Mouse (Mus musculus) left cerebral cortex, adult 2 months (tissue): ENCODE measurements around the gene Csnk2a2. TPM values are rescaled to one million over a fixed set of nuclear protein-coding genes. Genes with fewer than 3 reads are reported as not detected.

Source experiments
- DNase-seq, 2 experiments: peaks; one replicate each; pipeline ENCODE4 v3.0.0; 2021 to 2022; ENCODE audit warnings: low spot score in 2 of 2, mixed read lengths in 1 of 2; ENCODE audit errors: extremely low spot score in 1 of 2
- H3K27ac ChIP-seq: fragments of 200-600 bp; 2 replicates; pipeline ENCODE4 v1.8.1; 2022
- H3K4me3 ChIP-seq: fragments of 200-600 bp; 2 replicates; pipeline ENCODE4 v1.8.1; 2022
- CTCF ChIP-seq: fragments of 200-600 bp; IDR thresholded peaks from 2 replicates; pipeline ENCODE4 v1.8.1; 2022; ENCODE audit warnings: antibody characterized with exemption, mild to moderate bottlenecking, moderate library complexity
- intact Hi-C: fragments of 180-260 bp; cut with DNase I; formaldehyde crosslinking; loops from one replicate; pipeline ENCODE4 v1.15.1; 2025
- total RNA-seq, 2 experiments: library from RNA; stranded (reverse); gene quantifications; 2 replicates each; pipeline ENCODE4 v1.2.3; 2021

Csnk2a2 gene
- total RNA-seq, 2 experiments from 2014 or later, result 71.6 to 86.2 TPM

- no peak overlapping the region for H3K4me3 ChIP-seq
- intact Hi-C loops, result no loop called here
- TF ChIP-seq CTCF, result no peak
- H3K27ac ChIP-seq, result no peak overlapping the region
- no peak for DNase-seq
These were observed 20.8 kb downstream of the Csnk2a2 start for GRCm38 (mm10) chr8:95468995-95469394.

- intact Hi-C loops, result no loop called here
These were observed 23.3 kb downstream of the Csnk2a2 start for GRCm38 (mm10) chr8:95466543-95466942.

GRCm38 (mm10) chr8:95452518-95452917 lies 37.3 kb downstream of the Csnk2a2 start:
- no peak for DNase-seq
- peak; percentile 21 for TF ChIP-seq CTCF
- Histone ChIP-seq H3K4me3 (no peak overlapping the region), H3K27ac (no peak overlapping the region)
- intact Hi-C loops, result no loop called here

More at GRCm38 (mm10) chr8:95466543-95466942, 23.3 kb downstream of the Csnk2a2 start:
- no peak overlapping the region for H3K4me3 ChIP-seq
- H3K27ac ChIP-seq, result no peak overlapping the region
- DNase-seq, result no peak
- TF ChIP-seq CTCF, result no peak

- Histone ChIP-seq H3K4me3 (no peak overlapping the region), H3K27ac (no peak overlapping the region)
- TF ChIP-seq CTCF, result no peak
- no peak for DNase-seq
- intact Hi-C loops, result no loop called here
These were observed 39.6 kb downstream of the Csnk2a2 start for GRCm38 (mm10) chr8:95450271-95450670.

GRCm38 (mm10) chr8:95447661-95448060 lies 42.2 kb downstream of the Csnk2a2 start:
- no peak overlapping the region for H3K4me3 ChIP-seq
- H3K27ac ChIP-seq, result no peak overlapping the region
- TF ChIP-seq CTCF, result no peak
- DNase-seq, result no peak
- intact Hi-C loops, result no loop called here

GRCm38 (mm10) chr8:95445042-95445441 lies 44.8 kb downstream of the Csnk2a2 start:
- DNase-seq, result no peak
- H3K4me3 ChIP-seq, result no peak overlapping the region
- H3K27ac ChIP-seq, result no peak overlapping the region
- no peak for TF ChIP-seq CTCF
- intact Hi-C loops, result no loop called here

GRCm38 (mm10) chr8:95441491-95442039 lies 48.3 kb downstream of the Csnk2a2 start:
- no peak for TF ChIP-seq CTCF
- intact Hi-C loops, result no loop called here
- Histone ChIP-seq H3K27ac (no peak overlapping the region), H3K4me3 (no peak overlapping the region)
- no peak for DNase-seq

- intact Hi-C loops, result no loop called here
- no peak for TF ChIP-seq CTCF
- Histone ChIP-seq H3K4me3 (no peak overlapping the region), H3K27ac (no peak overlapping the region)
- no peak for DNase-seq
These were observed 49.6 kb downstream of the Csnk2a2 start for GRCm38 (mm10) chr8:95440168-95440709.

GRCm38 (mm10) chr8:95439421-95439820 lies 50.4 kb downstream of the Csnk2a2 start:
- DNase-seq, result no peak
- H3K27ac ChIP-seq, result no peak overlapping the region
- no peak overlapping the region for H3K4me3 ChIP-seq
- no peak for TF ChIP-seq CTCF
- intact Hi-C loops, result no loop called here

GRCm38 (mm10) chr8:95437341-95437992 lies 52.4 kb downstream of the Csnk2a2 start:
- H3K27ac ChIP-seq, result no peak overlapping the region
- no peak for DNase-seq
- TF ChIP-seq CTCF, result no peak
- intact Hi-C loops, result no loop called here
- H3K4me3 ChIP-seq, result no peak overlapping the region

GRCm38 (mm10) chr8:95435930-95436329 lies 53.9 kb downstream of the Csnk2a2 start:
- Histone ChIP-seq H3K4me3 (no peak overlapping the region), H3K27ac (no peak overlapping the region)
- no peak for DNase-seq
- TF ChIP-seq CTCF, result peak; percentile 35
- intact Hi-C loops, result loop anchor here (2.0 kb wide), 1 partner anchor 83 kb away; the partner anchor contains the start of gene Mmp15

- intact Hi-C loops, result loop anchor here (2.0 kb wide), 1 partner anchor 83 kb away; the partner anchor contains the start of gene Mmp15
- DNase-seq, result no peak
- H3K27ac ChIP-seq, result no peak overlapping the region
- no peak for TF ChIP-seq CTCF
- peak overlapping the region; percentile 85; the same call in 1 of the 2 replicates for H3K4me3 ChIP-seq
These were observed 54.4 kb downstream of the Csnk2a2 start for GRCm38 (mm10) chr8:95435471-95435870.
